Mouse (Mus musculus): ENCODE results near the gene Golga2. TPM values are rescaled to one million over a fixed set of nuclear protein-coding genes. Genes with fewer than 3 reads are reported as not detected.

Gene Golga2
- polyA plus RNA-seq, 1 experiment, result 36.0 TPM

GRCm38 (mm10) chr2:32347019-32347418, 59.8 kb downstream of the Golga2 start:
- no peak overlapping the region for H3K4me3 ChIP-seq (ENCODE audit: control insufficient read depth, low read depth, low read length)
- H3K36me3 ChIP-seq (ENCODE audit: control insufficient read depth, insufficient read depth, low read length), result no peaks in the 10 kb centered on the region
- H3K4me1 ChIP-seq (ENCODE audit: control insufficient read depth, insufficient read depth, low read length), result peaks cover 5% of the 10 kb centered on the region
- H3K27ac ChIP-seq (ENCODE audit: control insufficient read depth, insufficient read depth, low read depth, low read length), result no peak overlapping the region
- H3K27me3 ChIP-seq (ENCODE audit: control insufficient read depth, insufficient read depth, low read length), result no peaks in the 10 kb centered on the region
- TF ChIP-seq POLR2A (IDR thresholded peaks at IDR 0.05; ENCODE audit: control insufficient read depth, low read depth, low read length) (no peak), CTCF (IDR thresholded peaks at IDR 0.05; ENCODE audit: control insufficient read depth, insufficient read depth, insufficient replicate concordance, low read depth, low read length) (no peak)

DNA sequence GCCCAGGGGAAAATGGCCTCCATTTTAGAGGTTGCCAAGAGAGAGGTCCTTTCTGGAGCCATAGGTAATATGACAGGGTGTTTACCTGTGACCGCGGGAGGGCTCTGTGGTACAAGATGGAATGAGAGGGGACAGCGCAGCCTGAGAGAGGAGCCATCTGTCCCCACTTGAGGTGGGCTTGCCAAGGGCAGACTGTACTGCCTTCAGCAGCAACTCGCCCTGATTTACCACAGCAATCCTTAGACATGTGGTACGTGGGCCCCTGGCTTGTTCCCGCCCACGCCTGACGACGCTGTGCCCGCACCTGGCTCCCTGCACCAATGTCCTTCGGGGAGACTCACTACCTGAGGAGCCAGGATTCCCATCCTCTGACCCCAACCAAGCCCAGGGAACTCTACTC, 61.1 kb downstream of the Golga2 start:
- Histone ChIP-seq H3K36me3 (ENCODE audit: control insufficient read depth, insufficient read depth, low read length) (no peaks in the 10 kb centered on the region), H3K4me1 (ENCODE audit: control insufficient read depth, insufficient read depth, low read length) (peaks cover 9% of the 10 kb centered on the region), H3K4me3 (ENCODE audit: control insufficient read depth, low read depth, low read length) (no peak overlapping the region), H3K27me3 (ENCODE audit: control insufficient read depth, insufficient read depth, low read length) (no peaks in the 10 kb centered on the region), H3K27ac (ENCODE audit: control insufficient read depth, insufficient read depth, low read depth, low read length) (no peak overlapping the region)
- TF ChIP-seq CTCF (IDR thresholded peaks at IDR 0.05; ENCODE audit: control insufficient read depth, insufficient read depth, insufficient replicate concordance, low read depth, low read length) (no peak), POLR2A (IDR thresholded peaks at IDR 0.05; ENCODE audit: control insufficient read depth, low read depth, low read length) (no peak)

- Histone ChIP-seq H3K4me1 (ENCODE audit: control insufficient read depth, insufficient read depth, low read length) (peaks cover 9% of the 10 kb centered on the region), H3K36me3 (ENCODE audit: control insufficient read depth, insufficient read depth, low read length) (no peaks in the 10 kb centered on the region), H3K27ac (ENCODE audit: control insufficient read depth, insufficient read depth, low read depth, low read length) (no peak overlapping the region), H3K4me3 (ENCODE audit: control insufficient read depth, low read depth, low read length) (no peak overlapping the region), H3K27me3 (ENCODE audit: control insufficient read depth, insufficient read depth, low read length) (no peaks in the 10 kb centered on the region)
- no peak for TF ChIP-seq CTCF (IDR thresholded peaks at IDR 0.05; ENCODE audit: control insufficient read depth, insufficient read depth, insufficient replicate concordance, low read depth, low read length)
- TF ChIP-seq POLR2A (IDR thresholded peaks at IDR 0.05; ENCODE audit: control insufficient read depth, low read depth, low read length), result no peak
Measured at GRCm38 (mm10) chr2:32349625-32350255, 62.6 kb downstream of the Golga2 start.

GRCm38 (mm10) chr2:32350471-32351051, 63.4 kb downstream of the Golga2 start:
- Histone ChIP-seq H3K36me3 (ENCODE audit: control insufficient read depth, insufficient read depth, low read length) (no peaks in the 10 kb centered on the region), H3K27ac (ENCODE audit: control insufficient read depth, insufficient read depth, low read depth, low read length) (no peak overlapping the region), H3K27me3 (ENCODE audit: control insufficient read depth, insufficient read depth, low read length) (no peaks in the 10 kb centered on the region), H3K4me1 (ENCODE audit: control insufficient read depth, insufficient read depth, low read length) (peaks cover 9% of the 10 kb centered on the region), H3K4me3 (ENCODE audit: control insufficient read depth, low read depth, low read length) (no peak overlapping the region)
- TF ChIP-seq POLR2A (IDR thresholded peaks at IDR 0.05; ENCODE audit: control insufficient read depth, low read depth, low read length), result no peak

DNA sequence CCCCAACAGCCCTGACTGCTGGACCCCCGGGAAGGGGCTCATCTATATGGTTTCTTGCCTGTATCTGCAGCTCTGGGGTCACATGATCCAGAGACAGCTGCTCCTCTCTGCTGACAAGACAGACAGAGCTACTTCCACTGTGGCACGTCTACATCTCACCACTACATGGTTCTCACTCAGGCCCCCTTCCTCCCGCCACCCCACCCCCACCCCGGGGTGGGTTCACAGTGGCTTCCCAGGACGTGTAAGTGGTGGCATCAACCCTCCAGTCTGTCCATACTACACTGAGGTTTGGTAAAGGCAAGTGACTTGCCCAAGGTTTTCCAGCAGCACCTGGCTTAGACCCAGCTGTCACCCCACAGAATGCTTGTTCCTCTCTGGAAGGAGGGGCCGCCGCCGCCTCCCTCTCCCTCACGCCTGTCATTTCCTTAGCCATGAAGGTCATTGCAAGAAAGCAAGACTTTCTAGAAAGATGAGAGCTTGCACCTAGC, 64.3 kb downstream of the Golga2 start:
- no peaks in the 10 kb centered on the region for H3K36me3 ChIP-seq (ENCODE audit: control insufficient read depth, insufficient read depth, low read length)
- H3K27me3 ChIP-seq (ENCODE audit: control insufficient read depth, insufficient read depth, low read length), result no peaks in the 10 kb centered on the region
- peaks cover 9% of the 10 kb centered on the region for H3K4me1 ChIP-seq (ENCODE audit: control insufficient read depth, insufficient read depth, low read length)
- H3K4me3 ChIP-seq (ENCODE audit: control insufficient read depth, low read depth, low read length), result no peak overlapping the region
- no peak for TF ChIP-seq CTCF (IDR thresholded peaks at IDR 0.05; ENCODE audit: control insufficient read depth, insufficient read depth, insufficient replicate concordance, low read depth, low read length)
- no peak for TF ChIP-seq POLR2A (IDR thresholded peaks at IDR 0.05; ENCODE audit: control insufficient read depth, low read depth, low read length)
- H3K27ac ChIP-seq (ENCODE audit: control insufficient read depth, insufficient read depth, low read depth, low read length), result no peak overlapping the region

DNA sequence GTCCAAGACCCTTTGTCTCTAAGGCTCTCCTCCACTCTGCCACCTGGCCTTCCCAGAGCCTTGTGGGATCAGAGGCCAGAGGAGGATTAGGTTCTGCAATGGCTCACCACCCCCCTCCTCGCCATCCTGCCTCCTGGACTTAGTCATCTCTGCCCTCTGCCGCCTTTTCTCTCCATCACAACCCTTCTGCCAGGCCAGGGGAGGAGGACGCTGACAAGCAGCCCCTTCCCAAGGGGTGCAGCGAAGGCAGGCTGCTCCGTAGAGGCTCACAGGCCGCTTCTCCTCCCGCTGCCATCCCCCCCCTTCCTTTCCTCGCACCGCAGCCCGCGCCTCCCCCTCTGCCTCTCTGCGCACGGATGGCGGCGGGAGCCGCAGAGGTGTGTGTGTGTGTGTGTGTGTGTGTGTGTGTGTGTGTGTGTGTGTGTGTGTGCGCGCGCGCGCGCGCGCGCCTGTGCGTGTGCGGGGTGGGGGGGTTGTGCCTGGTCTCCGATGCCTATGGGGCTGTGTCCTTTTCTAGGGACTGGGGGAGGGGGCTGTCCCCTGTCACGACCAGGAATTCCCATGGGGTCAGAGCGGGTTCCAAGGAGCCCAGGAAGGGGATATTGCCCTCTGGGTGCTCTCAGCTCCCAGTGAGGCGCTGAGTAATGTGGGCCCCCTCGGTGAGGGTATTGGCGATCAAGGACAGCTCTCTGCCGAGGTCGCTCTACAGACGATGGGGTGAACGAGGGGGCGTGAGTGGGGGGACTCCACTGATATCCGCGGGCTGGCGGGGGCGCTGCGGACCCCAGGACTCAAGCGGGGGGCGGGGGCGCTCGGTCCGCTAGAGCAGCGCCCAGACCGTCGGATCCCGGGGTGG, 65.2 kb downstream of the Golga2 start, which contains the start of gene Ciz1:
Gene Ciz1, plus strand, starts transcription at position 177 of the 856 bp plus-strand sequence.
- Histone ChIP-seq H3K4me3 (ENCODE audit: control insufficient read depth, low read depth, low read length) (peak within 1 kb of the TSS; percentile 93), H3K27me3 (ENCODE audit: control insufficient read depth, insufficient read depth, low read length) (no peaks in the 10 kb centered on the region), H3K36me3 (ENCODE audit: control insufficient read depth, insufficient read depth, low read length) (no peaks in the 10 kb centered on the region), H3K4me1 (ENCODE audit: control insufficient read depth, insufficient read depth, low read length) (peaks cover 9% of the 10 kb centered on the region), H3K27ac (ENCODE audit: control insufficient read depth, insufficient read depth, low read depth, low read length) (no peak within 1 kb of the TSS)
- TF ChIP-seq CTCF (IDR thresholded peaks at IDR 0.05; ENCODE audit: control insufficient read depth, insufficient read depth, insufficient replicate concordance, low read depth, low read length) (no peak), POLR2A (IDR thresholded peaks at IDR 0.05; ENCODE audit: control insufficient read depth, low read depth, low read length) (no peak)

- H3K36me3 ChIP-seq (ENCODE audit: control insufficient read depth, insufficient read depth, low read length), result no peaks in the 10 kb centered on the region
- H3K27me3 ChIP-seq (ENCODE audit: control insufficient read depth, insufficient read depth, low read length), result no peaks in the 10 kb centered on the region
- H3K4me3 ChIP-seq (ENCODE audit: control insufficient read depth, low read depth, low read length), result peak within 1 kb of the TSS; percentile 93
- peaks cover 9% of the 10 kb centered on the region for H3K4me1 ChIP-seq (ENCODE audit: control insufficient read depth, insufficient read depth, low read length)
- peak; percentile 63 for TF ChIP-seq POLR2A (IDR thresholded peaks at IDR 0.05; ENCODE audit: control insufficient read depth, low read depth, low read length)
- TF ChIP-seq CTCF (IDR thresholded peaks at IDR 0.05; ENCODE audit: control insufficient read depth, insufficient read depth, insufficient replicate concordance, low read depth, low read length), result peak; percentile 91
- H3K27ac ChIP-seq (ENCODE audit: control insufficient read depth, insufficient read depth, low read depth, low read length), result peak within 1 kb of the TSS; percentile 51
Measured at GRCm38 (mm10) chr2:32353007-32353542, 65.9 kb downstream of the Golga2 start, which contains the start of gene Dnm1. Dnm1 (minus strand) TSS chr2:32353338.
